Mouse (Mus musculus) intestine, embryonic 16.5 days (tissue): Measurements from ENCODE around the gene Rps15. TPM values are rescaled to one million over a fixed set of nuclear protein-coding genes. Genes with fewer than 3 reads are reported as not detected.

Experiments used
- ATAC-seq: fragments of 200-750 bp; cut with Nextera tagmentation; 2 replicates; pipeline ENCODE4 v1.8.0; 2017; ENCODE audit warnings: moderate TSS enrichment, moderate library complexity
- H3K27ac ChIP-seq: fragments of 300-500 bp; sonication (generic); 2 replicates; pipeline ENCODE4 v1.5.1; 2014; ENCODE audit warnings: mild to moderate bottlenecking, low read length
- H3K27me3 ChIP-seq: fragments of 300-500 bp; sonication (generic); replicated peaks from 2 replicates; pipeline ENCODE4 v1.6.1; 2014; ENCODE audit warnings: low read length, control low read depth, mixed read lengths; ENCODE audit not compliant: control insufficient read depth, insufficient read depth
- H3K36me3 ChIP-seq: fragments of 300-500 bp; sonication (generic); 2 replicates; pipeline ENCODE4 v1.6.1; 2014; ENCODE audit warnings: low read length, control low read depth; ENCODE audit not compliant: control insufficient read depth, insufficient read depth
- H3K4me1 ChIP-seq: fragments of 300-500 bp; sonication (generic); 2 replicates; pipeline ENCODE4 v1.6.1; 2014; ENCODE audit warnings: low read length, control low read depth, mixed read lengths; ENCODE audit not compliant: control insufficient read depth, insufficient read depth
- H3K4me2 ChIP-seq: fragments of 300-500 bp; sonication (generic); 2 replicates; pipeline ENCODE4 v1.6.1; 2014; ENCODE audit warnings: low read depth, low read length, control low read depth
- H3K4me3 ChIP-seq: fragments of 300-500 bp; sonication (generic); 2 replicates; pipeline ENCODE4 v1.5.1; 2014; ENCODE audit warnings: mild to moderate bottlenecking, low read length
- H3K9ac ChIP-seq: fragments of 300-500 bp; sonication (generic); 2 replicates; pipeline ENCODE4 v1.6.1; 2014; ENCODE audit warnings: low read depth, low read length
- H3K9me3 ChIP-seq: fragments of 300-500 bp; sonication (generic); 2 replicates; pipeline ENCODE4 v1.6.1; 2016; ENCODE audit warnings: low read length, control low read depth; ENCODE audit not compliant: control insufficient read depth
- WGBS: fragments of 180-500 bp; shearing (Covaris S2); extraction: QIAGEN DNeasy Blood & Tissue Kit; methylation state at CpG from one replicate; pipeline ENCODE4 v1.1.7; 2014; 5-methylcytosine and 5-hydroxymethylcytosine counted together
- polyA plus RNA-seq: library from polyadenylated mRNA; unstranded; fragments of >200 nt; fragmentation: Nextera tagmentation; extraction: Ambion mirVana; gene quantifications from 2 replicates; pipeline ENCODE4 v1.2.1, GENCODE M21; 2015

Rps15 gene
- polyA plus RNA-seq, 1 experiment from 2014 or later = 922 TPM

GRCm38 (mm10) chr10:80270734-80271181 is 21.5 kb upstream of the Rps15 start:
- peak overlapping the region; percentile 83 for H3K27ac ChIP-seq
- 65% methylated on average over 6 of the region's 6 CpGs for WGBS

GRCm38 (mm10) chr10:80271186-80271843 is 20.9 kb upstream of the Rps15 start:
- Histone ChIP-seq H3K4me2 (peak overlapping the region; percentile 34), H3K4me3 (no peak overlapping the region), H3K9ac (peak overlapping the region; percentile 65; the same call in 1 of the 2 replicates), H3K27ac (peak overlapping the region; percentile 83), H3K36me3 (peaks cover 9% of the 10 kb centered on the region), H3K4me1 (peaks cover 52% of the 10 kb centered on the region), H3K27me3 (no peaks in the 10 kb centered on the region), H3K9me3 (no peaks in the 10 kb centered on the region)
- 83% methylated on average over 5 of the region's 5 CpGs for WGBS
- ATAC-seq = peak; percentile 21

More at GRCm38 (mm10) chr10:80270734-80271181, 21.5 kb upstream of the Rps15 start:
- Histone ChIP-seq H3K4me3 (0 out of 2 replicates have a peak overlapping the region, but pooled peaks have one; percentile 8), H3K36me3 (peaks cover 5% of the 10 kb centered on the region; the same call in 1 of the 2 replicates), H3K9ac (peak overlapping the region; percentile 65), H3K9me3 (no peaks in the 10 kb centered on the region), H3K4me1 (peaks cover 54% of the 10 kb centered on the region), H3K4me2 (peak overlapping the region; percentile 34), H3K27me3 (no peaks in the 10 kb centered on the region)
- peak; percentile 38 for ATAC-seq

DNA sequence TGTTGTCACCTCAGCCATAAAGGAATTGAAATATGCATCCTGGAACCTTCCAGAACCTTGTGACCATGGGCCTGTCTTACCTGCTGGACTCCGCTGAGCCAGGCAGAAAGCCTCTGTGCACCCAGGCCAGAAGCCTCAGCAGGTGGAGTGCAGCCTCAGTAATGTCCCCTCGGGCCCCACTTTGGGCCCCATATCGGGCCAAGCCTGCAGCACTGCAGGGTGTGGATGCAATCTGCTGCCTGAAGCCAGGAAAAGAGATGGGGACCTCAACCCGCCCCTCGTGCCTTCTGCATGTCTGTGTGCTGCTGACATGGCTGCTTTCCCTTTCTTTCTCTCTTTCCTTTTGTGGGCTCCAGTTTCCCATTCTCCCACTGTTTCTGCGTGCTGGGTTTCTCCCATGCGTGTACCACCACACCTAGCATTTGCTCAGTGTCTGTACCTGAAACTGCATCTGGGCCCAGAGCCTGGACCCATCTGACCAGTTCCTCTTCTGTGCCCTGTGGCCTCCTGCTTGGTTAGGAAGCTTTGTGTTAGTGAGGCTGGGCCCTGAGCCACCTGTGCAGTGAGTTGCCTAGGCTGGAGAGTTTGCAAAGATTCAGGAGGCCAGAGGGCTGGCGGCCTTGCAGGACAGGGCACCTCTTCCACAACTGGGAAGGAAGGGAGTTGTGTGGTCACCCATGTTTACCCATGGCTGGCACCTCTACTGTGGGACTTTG is 20.2 kb upstream of the Rps15 start:
- peak; percentile 61 for ATAC-seq
- H3K27me3 ChIP-seq = no peaks in the 10 kb centered on the region
- 0 out of 2 replicates have a peak overlapping the region, but pooled peaks have one; percentile 23 for H3K4me2 ChIP-seq
- no peak overlapping the region for H3K4me3 ChIP-seq
- 78% methylated on average over 8 of the region's 8 CpGs for WGBS
- peak overlapping the region; percentile 83 for H3K27ac ChIP-seq
- no peaks in the 10 kb centered on the region for H3K9me3 ChIP-seq
- H3K36me3 ChIP-seq = peaks cover 9% of the 10 kb centered on the region
- H3K4me1 ChIP-seq = peaks cover 45% of the 10 kb centered on the region
- peak overlapping the region; percentile 65 for H3K9ac ChIP-seq

GRCm38 (mm10) chr10:80273847-80274246 is 18.4 kb upstream of the Rps15 start:
- H3K4me3 ChIP-seq = no peak overlapping the region
- 88% methylated on average over 3 of the region's 3 CpGs for WGBS
- H3K27ac ChIP-seq = 0 out of 2 replicates have a peak overlapping the region, but pooled peaks have one; percentile 0
- no peak for ATAC-seq
- H3K4me1 ChIP-seq = peaks cover 31% of the 10 kb centered on the region
- no peak overlapping the region for H3K9ac ChIP-seq
- H3K27me3 ChIP-seq = no peaks in the 10 kb centered on the region
- peaks cover 25% of the 10 kb centered on the region for H3K36me3 ChIP-seq
- H3K4me2 ChIP-seq = no peak overlapping the region
- H3K9me3 ChIP-seq = no peaks in the 10 kb centered on the region

- H3K4me2 ChIP-seq = no peak overlapping the region
- peaks cover 34% of the 10 kb centered on the region for H3K36me3 ChIP-seq
- no peak overlapping the region for H3K4me3 ChIP-seq
- WGBS = 66% methylated on average over 5 of the region's 5 CpGs
- H3K9ac ChIP-seq = no peak overlapping the region
- no peaks in the 10 kb centered on the region for H3K9me3 ChIP-seq
- ATAC-seq = peak; percentile 30; the same call in 1 of the 2 replicates
- H3K27me3 ChIP-seq = no peaks in the 10 kb centered on the region
- H3K4me1 ChIP-seq = peaks cover 17% of the 10 kb centered on the region
- no peak overlapping the region for H3K27ac ChIP-seq
Measured at GRCm38 (mm10) chr10:80276238-80276637, 16.0 kb upstream of the Rps15 start.

GRCm38 (mm10) chr10:80278390-80278789 is 13.9 kb upstream of the Rps15 start:
- Histone ChIP-seq H3K9me3 (no peaks in the 10 kb centered on the region), H3K4me1 (peaks cover 14% of the 10 kb centered on the region; the same call in 1 of the 2 replicates), H3K4me2 (no peak overlapping the region), H3K27me3 (no peaks in the 10 kb centered on the region), H3K27ac (no peak overlapping the region), H3K9ac (no peak overlapping the region), H3K4me3 (no peak overlapping the region), H3K36me3 (peaks cover 36% of the 10 kb centered on the region)
- ATAC-seq = no peak
- 90% methylated on average over 9 of the region's 9 CpGs for WGBS

DNA sequence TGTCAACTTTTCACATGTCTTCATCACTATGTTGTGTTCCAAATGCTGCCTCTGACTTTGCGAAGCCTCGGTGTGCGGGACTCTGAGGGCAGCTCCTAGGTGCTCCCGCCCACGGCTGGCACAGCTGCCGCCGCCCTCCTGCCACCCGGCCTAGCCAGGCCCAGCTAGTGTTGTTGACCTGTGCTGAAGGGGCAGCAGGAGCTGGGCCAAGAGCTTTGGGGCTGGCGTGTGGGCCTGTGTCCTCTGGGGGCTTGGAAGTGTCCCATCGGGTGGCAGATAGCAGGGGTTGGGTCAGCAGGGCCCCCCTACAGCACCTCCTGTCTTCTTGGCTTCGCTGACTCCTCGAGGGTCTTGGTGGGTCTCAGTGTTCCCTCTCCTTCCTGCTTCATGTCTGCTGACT is 13.0 kb upstream of the Rps15 start:
- 91% methylated on average over 12 of the region's 12 CpGs for WGBS
- Histone ChIP-seq H3K4me3 (no peak overlapping the region), H3K9ac (no peak overlapping the region), H3K4me2 (no peak overlapping the region), H3K27me3 (no peaks in the 10 kb centered on the region), H3K27ac (no peak overlapping the region), H3K36me3 (peaks cover 41% of the 10 kb centered on the region), H3K4me1 (peaks cover 14% of the 10 kb centered on the region; the same call in 1 of the 2 replicates), H3K9me3 (no peaks in the 10 kb centered on the region)
- no peak for ATAC-seq

DNA sequence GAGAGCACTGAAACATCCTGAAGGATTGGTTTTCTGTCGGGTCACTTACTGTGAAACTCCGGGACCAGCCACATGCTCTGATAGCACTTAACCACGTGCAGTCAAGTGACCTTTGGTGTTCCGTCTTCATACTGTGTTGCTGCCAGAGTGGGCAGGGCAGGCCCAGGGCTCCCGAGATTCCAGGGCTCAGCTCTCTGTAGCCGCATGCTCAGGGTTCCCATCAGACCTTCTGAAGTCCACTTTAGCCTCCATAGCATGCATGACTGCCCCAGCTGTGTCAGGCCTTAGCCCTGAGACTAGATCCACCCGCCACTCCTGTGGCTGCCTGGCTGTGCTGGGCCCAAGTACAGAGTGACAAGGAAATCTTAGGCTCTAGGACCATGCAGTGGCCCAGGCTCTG is 10.9 kb upstream of the Rps15 start:
- H3K27ac ChIP-seq = peak overlapping the region; percentile 69
- no peak overlapping the region for H3K4me2 ChIP-seq

DNA sequence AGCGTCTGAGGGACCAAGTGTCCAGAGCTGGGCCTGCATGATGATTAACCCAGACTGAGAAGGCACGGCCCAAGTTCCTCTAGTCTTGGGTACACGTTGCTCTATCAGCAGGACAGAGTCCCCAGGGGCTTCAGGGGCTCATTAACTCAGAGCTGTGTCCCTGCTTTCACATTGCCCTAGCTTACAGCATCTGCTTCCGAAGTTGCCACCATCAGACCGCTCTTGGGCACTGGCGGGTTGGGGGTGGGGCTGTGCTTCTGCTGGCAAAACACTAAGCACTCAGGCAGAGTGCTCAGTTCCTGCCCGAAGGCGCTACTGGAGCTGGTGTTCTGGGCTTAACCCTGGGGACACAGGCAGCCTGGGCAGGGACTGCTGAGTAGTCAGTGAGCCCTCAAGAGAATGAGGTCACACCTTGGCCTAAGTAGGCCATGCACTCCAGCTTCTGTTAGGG is 10.3 kb upstream of the Rps15 start:
- H3K4me2 ChIP-seq = no peak overlapping the region
- H3K27ac ChIP-seq = peak overlapping the region; percentile 69
- peak overlapping the region; percentile 42 for H3K9ac ChIP-seq
- 71% methylated on average over 8 of the region's 8 CpGs for WGBS
- 0 out of 2 replicates have a peak, but pooled peaks have one; percentile 16 for ATAC-seq
- no peaks in the 10 kb centered on the region for H3K9me3 ChIP-seq
- no peaks in the 10 kb centered on the region for H3K27me3 ChIP-seq
- H3K4me3 ChIP-seq = no peak overlapping the region
- peaks cover 46% of the 10 kb centered on the region for H3K36me3 ChIP-seq
- H3K4me1 ChIP-seq = peaks cover 11% of the 10 kb centered on the region; the same call in 1 of the 2 replicates

More for the DNA sequence above, 10.9 kb upstream of the Rps15 start:
- peaks cover 11% of the 10 kb centered on the region; the same call in 1 of the 2 replicates for H3K4me1 ChIP-seq
- no peaks in the 10 kb centered on the region for H3K27me3 ChIP-seq
- no peaks in the 10 kb centered on the region for H3K9me3 ChIP-seq
- peak overlapping the region; percentile 42 for H3K9ac ChIP-seq
- peak; percentile 61 for ATAC-seq
- 75% methylated on average over 7 of the region's 7 CpGs for WGBS
- no peak overlapping the region for H3K4me3 ChIP-seq
- H3K36me3 ChIP-seq = peaks cover 46% of the 10 kb centered on the region
